Mouse (Mus musculus) frontal cortex, postnatal 25 days (tissue): ENCODE results near the gene Trim66.

ENCODE experiments used
- DNase-seq, 2 experiments: peaks; one replicate each; pipeline ENCODE4 v3.0.0; 2022; ENCODE audit warnings: low spot score in 2 of 2

Trim66 gene

DNA sequence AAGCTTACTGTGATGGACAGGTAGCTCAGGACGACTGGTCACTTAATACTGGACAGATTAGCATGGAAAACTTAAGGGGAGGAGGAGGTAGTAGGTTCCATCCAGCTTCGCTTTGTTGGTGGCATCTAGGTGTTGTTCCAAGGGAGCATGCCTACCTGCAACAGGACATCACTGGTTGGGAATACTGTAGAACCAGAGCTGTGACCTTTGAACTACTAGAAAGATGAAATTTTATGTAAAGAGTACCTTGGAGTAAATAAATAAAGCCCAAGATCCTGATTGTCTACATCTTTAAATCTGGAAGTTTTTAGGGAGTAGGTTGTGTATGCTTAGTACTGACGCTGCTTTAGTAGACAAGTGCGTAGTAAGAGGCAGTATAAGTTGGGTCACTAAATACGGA, 14.2 kb upstream of the Trim66 start:
- no peak for DNase-seq

DNA sequence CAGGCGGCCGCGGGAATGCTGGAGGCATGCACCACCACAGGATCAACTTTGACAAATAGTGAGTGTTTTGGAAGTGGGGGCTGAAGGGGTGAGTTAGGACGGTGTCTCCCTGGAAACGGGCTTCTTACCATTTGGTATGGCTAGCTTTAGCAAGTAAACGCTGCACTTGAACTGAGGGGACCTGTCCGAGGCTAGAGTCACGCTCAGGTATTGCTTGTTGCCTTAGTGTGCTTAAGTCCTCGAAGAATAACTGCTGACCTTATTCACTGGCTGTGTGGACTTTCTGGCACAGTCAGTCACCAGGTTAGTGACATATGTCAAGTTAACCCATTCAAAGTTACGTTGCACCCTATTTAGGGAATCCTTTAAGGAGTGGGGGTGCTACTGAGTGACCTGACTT, 12.0 kb upstream of the Trim66 start:
- DNase-seq = no peak

DNA sequence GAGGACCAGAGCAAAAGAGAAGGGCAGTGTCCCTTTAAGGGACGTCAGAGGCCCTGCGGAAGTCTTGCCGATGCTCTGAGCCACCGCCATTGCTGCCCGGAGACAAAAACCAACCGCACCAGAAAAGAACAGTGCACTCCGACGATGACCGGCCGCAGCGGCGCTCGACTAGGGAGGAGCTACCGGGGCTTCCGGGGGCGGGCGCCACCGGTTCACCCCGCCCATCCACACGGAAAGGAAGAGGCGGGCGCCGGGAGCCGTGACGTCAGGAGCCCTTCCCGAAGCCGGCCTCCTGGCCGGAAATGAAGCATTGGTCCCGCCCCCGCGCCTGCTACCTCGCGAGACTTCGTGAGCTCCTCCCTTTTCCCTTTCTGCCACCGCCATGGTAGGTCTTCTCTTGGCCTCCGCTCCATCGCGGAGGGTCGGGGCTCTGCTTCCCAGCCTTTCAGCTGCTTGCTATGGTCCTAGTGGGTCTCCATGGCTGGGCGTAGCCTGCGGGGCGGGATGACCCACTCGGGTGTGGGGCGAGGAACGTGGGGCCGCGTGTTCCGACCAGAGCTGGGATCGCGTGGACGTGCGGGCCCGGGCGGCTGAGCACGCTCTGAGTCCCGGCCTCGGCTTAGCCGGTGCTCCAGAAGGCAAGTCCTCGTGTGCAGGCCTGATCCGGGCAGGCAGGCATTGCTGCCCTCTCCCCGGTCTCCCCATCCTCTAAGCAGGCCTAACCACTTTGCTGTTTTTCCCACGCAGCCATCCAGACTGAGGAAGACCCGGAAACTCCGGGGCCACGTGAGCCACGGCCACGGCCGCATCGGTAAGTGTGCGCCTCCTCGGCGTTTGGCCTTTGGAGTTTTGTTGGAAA, 11.1 kb upstream of the Trim66 start, which contains the start of gene Rpl27a:
Rpl27a (plus strand) TSS at position 310 of the 859 bp plus-strand sequence.
- DNase-seq = peak; percentile 97 to 99

DNA sequence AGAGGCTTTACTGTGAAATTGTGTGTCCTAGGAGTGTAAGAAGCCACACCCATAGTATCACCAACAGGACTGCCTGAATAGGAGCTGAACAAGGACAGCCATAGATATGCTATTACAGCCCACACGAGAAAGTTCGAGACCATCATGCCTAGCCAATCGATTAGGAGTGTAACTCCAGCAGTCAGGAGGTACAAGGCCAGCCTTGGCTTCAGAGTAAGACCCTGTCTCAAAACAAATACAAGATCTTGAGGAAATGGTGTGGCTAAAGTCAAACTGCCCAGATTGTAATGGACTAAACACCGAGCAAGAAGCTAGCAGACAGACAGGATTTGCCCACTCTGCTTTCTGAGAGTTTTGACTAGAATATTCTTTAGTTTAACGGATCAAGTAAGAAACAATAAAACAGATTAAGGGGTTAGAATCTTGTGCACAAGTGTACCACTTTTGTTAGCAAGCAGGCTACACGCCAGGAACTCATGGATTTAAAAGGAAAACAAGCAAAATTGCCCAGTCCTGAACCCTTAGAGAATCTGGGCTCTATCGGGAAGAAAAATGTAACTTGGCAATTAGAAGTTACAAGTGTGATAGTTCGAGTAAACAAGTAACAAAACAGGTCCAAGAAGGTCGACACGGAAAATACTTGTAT, 10.2 kb upstream of the Trim66 start:
- DNase-seq = no peak

DNA sequence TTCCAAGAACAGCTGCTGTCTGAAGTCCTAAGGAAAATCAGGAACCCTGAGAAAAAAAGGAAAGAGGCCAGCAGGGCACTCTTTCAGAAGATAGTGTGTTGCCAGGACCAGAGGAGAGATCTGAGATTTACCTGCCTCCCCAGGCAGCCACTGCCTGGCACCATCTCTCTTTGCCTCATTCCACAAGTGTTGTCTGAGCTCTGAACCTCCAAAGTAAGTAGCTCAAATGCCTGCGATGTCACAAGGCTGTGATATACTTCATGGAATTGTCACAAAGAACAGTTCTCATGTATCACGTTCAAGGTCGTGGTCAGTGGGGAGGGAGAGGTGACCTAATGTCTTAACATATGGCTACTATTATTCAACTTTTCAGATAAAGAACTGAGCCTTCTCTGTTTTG, 8.6 kb upstream of the Trim66 start:
- no peak for DNase-seq

DNA sequence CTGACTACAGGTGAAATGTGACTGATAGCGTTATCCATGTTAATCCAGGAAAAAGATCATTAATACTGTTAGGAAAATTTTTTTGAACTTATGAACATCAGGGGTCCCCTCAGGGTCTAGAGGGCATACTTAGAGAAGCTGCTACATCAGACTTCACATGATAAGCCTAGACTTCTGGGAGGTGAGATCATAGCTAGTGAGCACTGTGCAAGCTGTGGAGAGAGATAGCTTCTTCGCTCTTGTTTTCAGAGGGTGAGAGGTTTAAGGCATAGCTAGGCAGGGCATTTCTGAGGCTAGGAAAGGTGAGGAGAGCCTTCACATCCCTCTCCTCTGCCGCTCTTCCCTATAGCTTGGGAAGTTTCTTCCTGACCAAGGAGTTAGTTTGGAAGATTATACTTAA, 3.9 kb upstream of the Trim66 start:
- DNase-seq = no peak

DNA sequence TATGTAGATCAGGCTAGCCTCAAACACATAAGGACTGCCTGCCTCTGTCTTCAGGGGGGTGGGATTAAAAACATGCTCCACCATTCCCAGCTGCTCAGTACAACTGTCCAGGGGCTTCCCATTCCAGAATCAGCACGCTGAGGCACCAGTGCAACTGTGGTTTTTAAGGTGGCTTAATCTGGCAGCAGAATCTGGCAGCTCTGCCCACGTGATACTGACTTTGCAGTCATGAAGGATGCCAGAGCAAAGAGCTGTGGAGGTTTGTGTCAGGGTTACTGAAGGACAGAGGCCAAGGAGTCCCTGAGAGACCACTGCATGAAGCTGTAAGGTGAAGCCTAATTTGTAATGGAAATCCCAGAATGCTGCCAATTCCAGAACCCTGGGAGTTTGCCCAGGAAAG, 2.9 kb upstream of the Trim66 start:
- no peak for DNase-seq

DNA sequence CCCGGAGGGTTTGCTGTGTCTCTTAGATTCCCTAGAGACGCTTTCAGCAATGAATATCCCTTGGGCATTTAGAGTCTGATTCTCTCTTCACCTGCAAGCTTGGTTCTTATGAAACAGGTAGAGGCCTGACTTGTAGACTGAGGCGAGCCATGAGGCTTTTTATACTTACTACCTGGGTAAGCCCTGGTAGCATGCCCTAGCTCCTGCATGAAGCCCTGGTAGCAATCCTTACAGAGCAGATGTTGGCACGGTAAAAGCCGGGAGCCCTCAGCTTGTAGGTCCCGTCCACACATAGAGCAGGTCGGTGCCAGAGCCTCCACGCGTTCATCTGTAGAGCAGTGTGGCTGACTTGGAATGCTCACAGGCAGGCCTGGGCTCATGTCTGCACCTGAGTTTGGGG, 362 bp downstream of the Trim66 start:
- DNase-seq = no peak

DNA sequence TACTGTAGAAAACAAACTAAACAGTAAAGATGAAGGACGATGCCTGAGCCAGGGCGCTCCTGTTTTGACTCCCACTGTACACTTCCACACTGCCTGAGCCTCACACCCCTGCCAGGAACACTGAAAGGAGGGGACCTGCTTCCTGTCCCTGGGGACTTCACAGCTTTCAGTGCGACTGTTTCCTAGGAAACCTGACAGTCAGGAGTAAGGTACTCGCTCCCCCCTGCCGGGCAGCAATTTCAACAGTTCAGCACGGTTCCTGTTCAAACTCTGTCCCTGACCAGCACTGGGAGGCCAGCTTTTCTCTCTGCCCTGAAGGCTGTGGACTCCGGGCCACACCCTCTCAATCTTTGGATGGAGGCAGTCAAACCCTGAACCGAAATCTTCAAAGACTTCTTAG, 815 bp downstream of the Trim66 start:
- DNase-seq = no peak

DNA sequence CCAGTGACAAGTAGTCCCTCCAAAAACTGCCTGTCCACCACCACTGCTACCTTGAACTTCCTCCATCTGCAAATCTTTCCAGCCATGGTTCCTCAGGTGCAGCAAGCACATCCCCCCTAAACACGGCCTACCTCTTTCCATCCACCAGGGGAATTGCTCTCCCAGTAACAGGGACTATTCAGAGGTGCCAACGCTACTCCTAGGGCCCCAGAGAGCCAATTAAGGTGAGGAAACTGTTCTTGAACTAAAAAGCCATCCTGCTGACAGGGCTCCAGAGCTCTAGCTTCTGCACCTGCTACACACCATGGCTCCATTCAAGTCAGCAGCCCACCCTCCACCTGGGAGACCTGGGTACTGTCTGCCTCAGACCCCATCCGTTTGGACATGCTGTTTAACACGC, 10.4 kb downstream of the Trim66 start:
- DNase-seq = no peak

DNA sequence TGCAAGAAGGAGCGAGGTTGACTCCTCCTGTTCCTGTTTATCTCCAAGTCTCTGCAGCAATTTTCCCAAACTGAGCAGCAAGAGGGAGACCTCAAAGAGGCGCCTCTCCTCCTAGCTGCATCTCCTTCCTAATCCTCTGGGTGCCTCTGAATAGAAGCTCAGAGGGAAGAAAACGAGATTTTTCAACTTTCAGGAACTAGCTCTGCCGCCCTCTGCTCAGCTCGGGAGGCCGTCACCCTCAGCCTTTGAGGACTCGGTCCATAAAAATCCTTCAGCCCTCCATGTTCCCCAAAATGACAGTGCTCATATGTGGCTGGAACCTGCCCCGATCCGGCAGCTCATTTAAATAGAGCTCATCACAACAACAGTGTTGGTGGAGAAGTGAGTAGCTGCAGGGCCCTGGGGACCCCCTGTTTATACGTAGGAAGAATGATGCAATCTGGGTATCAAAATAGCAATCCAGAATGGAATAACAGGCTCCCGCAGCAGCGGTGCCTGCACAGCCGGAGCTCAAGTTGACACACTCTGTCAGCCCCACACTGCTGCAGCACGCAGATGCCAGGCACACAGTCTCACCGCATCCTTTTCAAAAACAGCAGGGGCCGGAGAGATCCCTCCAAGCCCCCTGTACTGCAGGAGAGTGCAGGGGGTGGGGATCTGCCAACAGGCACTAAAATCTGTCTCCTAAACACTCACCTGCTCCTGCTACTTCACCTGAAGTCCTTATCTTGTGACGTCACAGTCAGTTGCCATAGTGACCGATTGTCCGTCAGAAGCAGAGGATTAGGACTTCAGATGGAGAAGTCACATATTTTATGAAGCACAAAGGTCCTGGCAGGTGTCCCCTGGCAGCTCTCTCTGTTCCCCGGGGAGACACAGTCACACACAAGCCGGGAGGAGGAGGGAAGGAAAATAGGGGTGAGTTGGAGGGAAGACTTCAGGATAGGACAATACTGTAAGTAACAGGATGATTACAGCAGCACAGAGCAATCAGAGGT, 14.3 kb downstream of the Trim66 start:
- peak; percentile 30 to 35 for DNase-seq

DNA sequence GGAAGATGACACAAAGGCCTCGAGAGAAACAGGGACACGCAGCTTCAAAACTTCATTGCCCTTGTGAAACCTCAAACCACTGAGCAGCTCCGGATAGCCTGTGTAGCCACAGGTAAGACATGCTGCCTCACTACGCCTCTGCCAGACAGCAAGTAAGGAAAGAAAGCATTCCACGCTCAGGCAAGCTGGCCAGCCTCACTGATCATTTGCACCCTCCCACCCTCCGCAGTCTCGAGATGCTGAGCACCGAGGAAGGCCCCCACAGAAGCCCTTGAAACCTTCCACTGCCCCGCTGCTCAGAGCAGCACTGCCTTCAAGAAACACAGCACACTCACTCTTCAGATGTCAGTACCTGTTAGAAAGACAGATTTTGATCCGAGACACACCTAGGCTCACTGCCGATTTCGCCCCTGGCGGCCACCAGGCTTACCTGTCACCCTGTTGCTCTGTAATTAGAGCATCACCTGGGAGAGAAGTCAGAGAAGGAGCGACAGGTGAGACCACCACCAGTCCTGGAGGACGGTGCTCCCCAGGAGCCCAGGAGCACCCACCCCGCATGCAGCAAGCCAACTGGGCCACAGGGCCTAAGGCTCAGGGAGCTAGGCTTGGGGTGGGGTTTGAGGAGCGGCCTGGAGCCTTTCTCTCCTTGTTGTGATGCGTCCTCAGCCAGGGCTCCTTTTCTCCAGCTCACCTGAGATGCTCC, 15.2 kb downstream of the Trim66 start:
- DNase-seq = peak in 1 of 2 experiments; percentile 9

DNA sequence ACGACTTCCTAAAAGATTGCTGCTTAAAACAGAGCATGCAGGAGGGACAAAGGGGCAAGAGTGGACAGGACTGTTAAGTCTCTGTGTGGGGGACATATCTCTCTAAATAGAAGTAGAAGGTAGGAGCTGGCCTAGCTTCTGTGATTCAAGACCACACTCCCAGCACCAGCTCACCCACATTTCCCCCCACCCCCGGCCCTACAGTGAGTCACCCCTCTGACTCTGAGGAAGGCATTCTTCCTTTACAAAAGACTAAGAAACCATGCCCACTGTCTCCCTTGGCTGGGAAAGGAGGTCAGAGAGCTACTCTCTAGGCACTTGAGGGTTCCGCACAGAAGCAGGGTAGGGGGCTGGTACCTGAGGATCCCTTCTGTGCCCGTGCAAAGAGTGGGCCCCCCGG, 23.7 kb downstream of the Trim66 start:
- DNase-seq = no peak

DNA sequence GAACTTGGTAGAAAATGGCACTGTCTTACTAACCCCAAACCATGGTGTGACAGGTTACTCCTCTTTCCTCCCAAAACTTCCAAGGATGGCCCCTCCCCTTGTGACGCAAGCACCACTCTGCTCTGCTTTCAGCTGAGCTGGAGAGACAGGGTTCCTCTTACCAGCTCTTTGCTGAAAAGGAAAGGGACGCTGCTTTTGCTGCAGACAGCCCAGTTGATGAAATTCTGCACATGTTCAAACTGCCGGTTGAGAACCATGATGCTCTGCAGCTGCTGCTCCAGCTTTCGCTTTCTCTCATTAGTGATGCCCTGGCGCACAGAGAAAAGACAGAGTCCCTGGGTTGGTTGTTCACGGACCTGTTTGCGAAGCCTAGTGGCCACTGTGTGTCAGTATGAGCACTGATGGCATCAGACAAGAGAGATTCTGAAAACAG, 27.2 kb downstream of the Trim66 start:
- no peak for DNase-seq

DNA sequence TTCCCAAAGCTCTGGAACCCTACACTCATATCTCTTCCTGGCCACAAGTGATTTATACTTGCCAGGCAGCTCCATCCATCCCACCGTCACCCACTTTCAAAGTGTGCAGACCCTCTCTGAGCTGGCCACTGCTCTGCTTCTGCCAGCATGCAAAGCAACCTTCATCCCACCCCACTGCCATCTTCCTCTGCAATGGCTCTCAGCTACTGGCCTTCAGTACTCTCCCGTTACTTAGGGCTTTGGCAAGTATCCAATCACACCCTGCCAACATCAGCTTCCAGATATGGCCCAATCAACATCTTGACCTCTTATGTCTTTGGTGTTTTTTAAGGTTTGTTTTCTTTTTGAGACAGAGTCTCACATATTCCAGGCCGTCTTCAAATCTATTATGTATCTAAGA, 30.0 kb downstream of the Trim66 start:
- no peak for DNase-seq

DNA sequence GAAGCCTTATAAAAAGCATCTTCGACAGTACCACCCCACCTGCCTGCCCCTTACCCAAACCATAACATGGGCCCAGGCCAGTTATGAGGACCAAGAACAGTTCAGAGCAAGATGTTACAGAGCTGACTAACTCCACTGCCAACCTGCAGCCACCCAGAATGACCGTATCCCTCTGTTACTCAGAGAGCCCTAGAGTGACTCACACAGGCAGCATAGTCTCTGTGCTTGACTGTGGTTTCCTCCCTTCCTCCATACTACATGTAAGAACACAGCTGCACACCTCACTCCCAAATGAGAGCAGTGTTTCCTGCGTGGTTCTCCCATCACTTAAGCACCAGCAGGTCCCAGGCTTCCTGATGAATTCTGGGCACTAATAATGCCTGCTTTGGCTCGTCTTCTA, 37.2 kb downstream of the Trim66 start:
- no peak for DNase-seq

DNA sequence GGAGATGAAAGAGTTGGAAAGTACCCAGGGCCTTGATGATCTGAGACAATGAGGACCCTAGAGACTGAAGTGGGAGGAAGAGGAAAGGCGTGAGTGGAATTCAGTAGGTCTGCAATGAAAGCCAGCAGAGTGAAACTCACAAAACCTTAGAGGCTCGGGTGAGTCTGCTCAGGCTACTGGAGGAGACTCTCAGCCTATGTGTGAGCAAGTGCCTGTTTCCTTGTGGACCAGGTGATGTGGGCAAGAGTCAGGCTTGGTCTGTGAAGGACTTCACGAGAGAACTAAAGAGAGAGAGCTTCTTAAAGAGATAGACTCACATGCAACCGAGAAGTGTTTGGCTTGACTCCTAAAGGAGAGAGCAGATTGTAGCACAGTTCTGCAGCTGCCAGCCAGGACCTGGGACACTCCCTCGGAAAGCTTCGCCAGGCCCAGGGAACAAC, 39.7 kb downstream of the Trim66 start:
- DNase-seq = no peak

DNA sequence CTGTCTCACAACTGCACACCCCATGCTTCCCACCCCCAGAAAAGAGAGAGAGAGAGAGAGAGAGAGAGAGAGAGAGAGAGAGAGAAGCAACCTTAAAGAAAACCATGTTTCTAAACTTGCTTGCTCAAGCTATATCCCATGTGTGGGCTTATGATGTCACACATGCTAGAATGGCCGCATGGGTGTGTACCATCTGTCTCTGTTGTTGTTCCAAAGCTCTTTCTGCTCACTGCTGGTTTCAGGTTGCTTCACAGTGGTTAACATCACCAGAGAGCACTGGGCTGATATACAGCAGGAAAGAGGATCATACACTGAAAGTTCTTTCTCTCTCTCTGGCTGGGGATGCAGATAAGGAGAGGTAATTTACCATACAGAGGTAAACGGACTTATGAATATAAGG, 40.3 kb downstream of the Trim66 start:
- no peak for DNase-seq

DNA sequence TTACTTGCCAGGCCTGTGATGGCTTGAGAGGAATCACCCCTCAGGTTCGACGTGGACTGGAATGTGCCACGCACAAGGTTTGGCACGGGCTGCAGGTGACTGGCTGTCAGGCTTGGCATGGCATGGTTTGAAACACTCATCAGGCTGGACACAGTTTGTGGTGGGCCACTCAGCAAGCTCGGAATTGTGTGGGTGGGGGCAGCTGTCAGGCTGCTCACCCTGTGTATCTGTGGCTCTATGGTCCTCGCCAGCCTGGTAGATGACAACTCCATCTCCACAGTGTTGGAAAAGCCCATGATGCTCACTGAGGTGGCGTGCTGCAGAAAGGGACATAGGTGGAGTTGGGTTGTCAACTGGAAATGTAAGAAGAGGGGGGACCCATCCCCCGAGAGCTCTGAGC, 47.2 kb downstream of the Trim66 start:
- no peak for DNase-seq

DNA sequence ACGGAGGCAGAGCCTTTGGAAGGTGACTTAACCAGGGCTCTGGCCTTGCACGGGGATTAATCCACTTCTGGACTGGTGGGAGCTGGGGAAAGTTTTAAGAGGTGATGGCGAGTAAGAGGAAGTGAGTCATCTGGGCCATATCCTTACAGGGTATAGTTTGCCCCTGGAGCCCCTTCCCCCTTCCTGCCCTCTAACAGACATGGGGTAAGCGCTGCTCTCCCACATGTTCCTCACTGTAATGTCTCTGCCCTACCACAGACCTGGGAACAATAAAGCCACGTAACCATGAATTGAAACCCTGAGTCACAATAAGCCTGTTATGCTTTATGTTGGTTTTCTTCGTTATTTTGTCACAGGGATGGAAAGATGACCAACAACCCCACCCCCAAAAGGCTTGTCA, 51.4 kb downstream of the Trim66 start:
- no peak for DNase-seq

DNA sequence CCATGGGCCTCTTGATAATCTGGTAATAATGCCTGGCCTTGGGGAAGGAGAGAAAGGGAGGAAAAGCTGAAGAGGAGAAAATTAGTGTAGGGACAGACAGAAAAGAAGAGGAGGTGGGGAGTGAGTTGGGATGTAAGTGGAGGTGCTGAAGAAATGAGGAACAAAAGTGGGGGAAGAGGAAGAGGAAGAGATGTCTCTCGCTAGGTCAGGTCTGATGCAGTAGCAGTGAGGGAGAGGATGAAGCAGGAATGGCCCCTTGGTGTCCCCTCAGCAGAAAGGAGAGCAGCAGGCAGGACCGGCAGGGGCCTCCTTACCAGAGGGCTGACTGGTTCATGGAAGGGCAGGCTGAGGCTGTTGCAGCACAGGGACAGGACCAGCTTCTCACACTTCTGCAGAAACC, 52.2 kb downstream of the Trim66 start:
- DNase-seq = no peak
